Mouse (Mus musculus) layer of hippocampus, adult 2 months (tissue): Measurements from ENCODE around the gene Sh3bgrl2. TPM values are rescaled to one million over a fixed set of nuclear protein-coding genes. Genes with fewer than 3 reads are reported as not detected.

Source experiments
- DNase-seq, 2 experiments: peaks; one replicate each; pipeline ENCODE4 v3.0.0; 2022; ENCODE audit warnings: low spot score in 2 of 2
- H3K27ac ChIP-seq: fragments of 200-600 bp; 2 replicates; pipeline ENCODE4 v1.8.1; 2022
- H3K4me3 ChIP-seq: fragments of 200-600 bp; 2 replicates; pipeline ENCODE4 v1.8.1; 2022; ENCODE audit warnings: mild to moderate bottlenecking
- CTCF ChIP-seq: fragments of 200-600 bp; conservative IDR thresholded peaks from 2 replicates; pipeline ENCODE4 v1.8.1; 2022; ENCODE audit warnings: antibody characterized with exemption, mild to moderate bottlenecking, moderate library complexity
- total RNA-seq, 2 experiments: library from RNA; stranded (reverse); gene quantifications; 2 replicates each; pipeline ENCODE4 v1.2.3; 2021

Sh3bgrl2 gene
- total RNA-seq, 2 experiments from 2014 or later, result 26.1 to 28.7 TPM

DNA sequence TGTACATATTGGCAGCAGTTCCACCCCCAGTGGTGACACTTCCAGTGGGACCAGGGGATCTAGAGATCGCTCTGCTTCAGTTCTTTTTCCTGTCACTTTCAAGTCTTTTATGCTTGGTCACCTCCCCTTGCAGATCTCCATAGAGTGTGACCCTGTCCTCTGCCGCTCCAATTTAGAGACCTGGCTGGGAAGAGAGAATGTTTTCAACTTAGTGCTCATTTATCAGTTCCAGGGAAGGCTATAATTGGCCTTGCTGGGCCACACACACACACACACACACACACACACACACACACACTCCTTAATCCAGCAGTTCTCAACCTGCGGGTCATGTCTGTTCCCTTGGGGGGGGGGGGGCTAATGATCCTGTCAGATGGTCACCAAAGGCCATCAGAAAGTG lies 86.6 kb downstream of the Sh3bgrl2 start:
- no peak for TF ChIP-seq CTCF
- no peak overlapping the region for H3K4me3 ChIP-seq
- H3K27ac ChIP-seq, result no peak overlapping the region
- DNase-seq, result no peak

- Histone ChIP-seq H3K27ac (no peak overlapping the region), H3K4me3 (no peak overlapping the region)
- DNase-seq, result no peak
- no peak for TF ChIP-seq CTCF
These were observed 87.9 kb downstream of the Sh3bgrl2 start for GRCm38 (mm10) chr9:83635997-83636396.

DNA sequence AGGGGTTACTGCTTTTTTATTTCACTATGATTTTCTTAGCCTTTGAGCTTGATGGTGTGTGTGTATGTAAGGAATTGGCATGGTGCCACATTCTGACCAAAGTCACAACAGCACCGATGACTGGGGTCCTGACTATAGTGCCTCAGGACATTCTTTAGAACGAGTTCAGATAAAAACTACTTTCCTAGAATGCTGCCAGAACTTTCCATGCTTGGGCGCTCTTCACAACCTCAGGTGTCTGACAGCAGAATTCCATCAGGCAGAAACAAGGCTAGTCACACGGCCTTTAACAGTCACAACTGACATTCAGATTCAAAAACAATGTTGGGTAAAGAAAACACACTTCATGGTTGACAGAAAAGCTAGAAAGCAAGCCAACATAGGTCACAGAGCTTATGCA lies 95.0 kb downstream of the Sh3bgrl2 start:
- H3K4me3 ChIP-seq, result no peak overlapping the region
- TF ChIP-seq CTCF, result no peak
- no peak overlapping the region for H3K27ac ChIP-seq
- DNase-seq, result no peak

GRCm38 (mm10) chr9:83643833-83644232 lies 95.7 kb downstream of the Sh3bgrl2 start:
- no peak overlapping the region for H3K27ac ChIP-seq
- TF ChIP-seq CTCF, result no peak

DNA sequence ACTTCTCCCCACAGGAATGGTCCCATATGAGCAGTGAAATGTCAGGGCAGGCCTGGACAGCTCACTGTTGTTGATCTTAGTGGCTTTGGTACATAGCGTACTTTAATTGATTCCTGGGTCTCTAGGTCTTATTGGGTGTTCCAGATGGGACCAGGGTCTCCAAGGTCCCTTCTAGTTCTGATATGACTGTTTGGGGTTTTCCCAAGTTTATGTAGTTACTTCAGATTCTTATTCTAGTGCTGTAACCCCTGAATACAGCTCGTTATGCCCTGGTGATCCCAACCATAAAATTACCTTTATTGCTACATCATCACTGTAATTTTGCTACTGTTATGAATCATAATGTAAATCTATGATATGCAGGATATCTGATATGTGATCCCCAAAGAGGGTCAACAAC lies 98.1 kb downstream of the Sh3bgrl2 start:
- no peak overlapping the region for H3K27ac ChIP-seq
- no peak for TF ChIP-seq CTCF
- H3K4me3 ChIP-seq, result no peak overlapping the region
- DNase-seq, result no peak

More at GRCm38 (mm10) chr9:83643833-83644232, 95.7 kb downstream of the Sh3bgrl2 start:
- DNase-seq, result no peak
- no peak overlapping the region for H3K4me3 ChIP-seq

- Histone ChIP-seq H3K27ac (no peak overlapping the region), H3K4me3 (no peak overlapping the region)
- peak in 1 of 2 experiments; percentile 16 for DNase-seq
- no peak for TF ChIP-seq CTCF
These were observed 98.6 kb downstream of the Sh3bgrl2 start for GRCm38 (mm10) chr9:83646691-83647090.

DNA sequence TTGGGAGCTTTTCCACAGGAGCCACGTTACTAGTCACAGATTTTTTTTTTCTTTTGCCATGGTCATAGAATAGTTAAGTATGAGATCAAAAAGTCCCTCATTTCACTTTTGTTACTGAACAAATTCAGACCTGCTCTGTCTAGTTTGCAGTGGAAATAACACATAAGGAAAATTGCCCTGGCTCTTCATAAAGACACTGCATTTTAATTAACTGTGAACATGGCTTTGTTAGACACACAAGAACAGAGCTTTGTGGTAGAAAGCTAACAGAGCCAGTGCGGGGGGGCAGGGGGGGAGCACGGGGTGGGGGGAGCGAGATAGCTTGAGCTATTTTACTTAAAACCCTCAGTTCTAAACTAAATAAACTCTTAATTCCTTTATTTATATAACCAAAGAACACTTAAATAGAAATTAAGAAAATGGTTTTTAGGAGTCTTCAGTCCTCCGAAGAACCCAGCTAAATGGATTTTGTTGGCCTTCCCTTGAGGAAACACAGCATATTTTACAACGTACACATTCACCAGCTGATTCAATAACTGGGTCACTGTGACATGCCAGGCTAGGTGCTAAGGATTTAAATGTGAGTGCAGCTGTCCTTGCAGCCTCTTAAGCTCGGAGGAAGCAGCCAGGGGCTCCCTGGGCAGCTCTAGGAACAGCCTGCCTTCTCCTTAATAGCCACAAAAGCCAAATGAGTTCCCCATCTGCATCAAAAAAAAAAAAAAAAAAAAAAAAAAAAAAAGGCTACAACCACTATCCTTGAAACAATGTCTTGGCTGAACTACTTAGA lies 100.0 kb downstream of the Sh3bgrl2 start:
- no peak overlapping the region for H3K4me3 ChIP-seq
- no peak for DNase-seq
- TF ChIP-seq CTCF, result no peak
- H3K27ac ChIP-seq, result no peak overlapping the region

GRCm38 (mm10) chr9:83648733-83649132 lies 100.6 kb downstream of the Sh3bgrl2 start:
- H3K4me3 ChIP-seq, result no peak overlapping the region
- no peak for DNase-seq
- TF ChIP-seq CTCF, result no peak
- no peak overlapping the region for H3K27ac ChIP-seq

DNA sequence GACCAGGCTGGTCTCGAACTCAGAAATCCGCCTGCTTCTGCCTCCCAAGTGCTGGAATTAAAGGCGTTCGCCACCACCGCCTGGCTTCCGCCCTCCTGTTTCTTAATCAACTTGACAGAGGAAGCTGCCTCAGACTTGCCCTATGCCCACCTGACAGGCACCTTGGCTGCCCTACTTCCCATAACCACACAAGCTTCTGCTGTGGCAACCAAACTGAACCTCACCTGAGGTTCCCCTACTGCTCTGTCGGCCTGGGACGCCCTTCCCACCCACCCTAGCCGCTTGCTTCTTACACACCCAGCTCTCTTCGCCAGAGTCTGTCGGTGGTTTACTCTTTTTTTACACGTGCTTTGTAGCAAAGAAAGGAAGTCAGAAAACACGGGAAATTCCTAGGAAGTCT lies 103.9 kb downstream of the Sh3bgrl2 start:
- no peak for DNase-seq
- TF ChIP-seq CTCF, result no peak
- H3K4me3 ChIP-seq, result no peak overlapping the region

DNA sequence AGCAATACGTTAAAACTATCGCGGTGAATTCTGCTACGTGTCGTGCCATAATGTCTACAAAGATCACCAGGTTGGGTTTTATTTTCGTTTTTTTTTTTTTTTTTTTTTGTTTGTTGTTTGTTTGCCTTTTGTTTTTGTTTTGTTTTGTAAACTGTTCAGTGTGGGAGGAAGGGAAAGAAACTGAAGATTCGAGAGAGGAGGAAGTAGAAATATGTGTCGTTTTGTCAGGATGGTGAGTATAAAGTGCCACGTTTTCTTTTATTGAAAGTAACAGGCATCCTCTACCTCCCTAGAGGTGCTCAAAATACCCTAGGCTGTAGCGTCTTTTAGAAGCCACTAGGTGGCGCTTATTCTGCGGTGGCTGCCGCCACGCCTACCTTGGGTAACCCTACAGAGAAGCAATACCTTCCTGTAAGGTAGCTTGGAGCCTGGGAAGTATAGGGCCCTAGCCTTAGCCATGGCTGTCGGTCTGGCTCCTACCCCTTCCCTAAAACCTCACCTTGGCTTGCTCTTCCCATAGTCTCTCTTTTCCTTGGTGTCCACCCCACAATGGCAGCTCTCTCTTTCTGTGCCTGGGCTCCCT lies 104.6 kb downstream of the Sh3bgrl2 start:
- no peak for DNase-seq
- Histone ChIP-seq H3K27ac (no peak overlapping the region), H3K4me3 (no peak overlapping the region)
- peak; percentile 79 for TF ChIP-seq CTCF

More for the DNA sequence above, 103.9 kb downstream of the Sh3bgrl2 start:
- H3K27ac ChIP-seq, result no peak overlapping the region

GRCm38 (mm10) chr9:83654601-83655000 lies 106.5 kb downstream of the Sh3bgrl2 start:
- Histone ChIP-seq H3K27ac (no peak overlapping the region), H3K4me3 (no peak overlapping the region)
- no peak for TF ChIP-seq CTCF
- no peak for DNase-seq

DNA sequence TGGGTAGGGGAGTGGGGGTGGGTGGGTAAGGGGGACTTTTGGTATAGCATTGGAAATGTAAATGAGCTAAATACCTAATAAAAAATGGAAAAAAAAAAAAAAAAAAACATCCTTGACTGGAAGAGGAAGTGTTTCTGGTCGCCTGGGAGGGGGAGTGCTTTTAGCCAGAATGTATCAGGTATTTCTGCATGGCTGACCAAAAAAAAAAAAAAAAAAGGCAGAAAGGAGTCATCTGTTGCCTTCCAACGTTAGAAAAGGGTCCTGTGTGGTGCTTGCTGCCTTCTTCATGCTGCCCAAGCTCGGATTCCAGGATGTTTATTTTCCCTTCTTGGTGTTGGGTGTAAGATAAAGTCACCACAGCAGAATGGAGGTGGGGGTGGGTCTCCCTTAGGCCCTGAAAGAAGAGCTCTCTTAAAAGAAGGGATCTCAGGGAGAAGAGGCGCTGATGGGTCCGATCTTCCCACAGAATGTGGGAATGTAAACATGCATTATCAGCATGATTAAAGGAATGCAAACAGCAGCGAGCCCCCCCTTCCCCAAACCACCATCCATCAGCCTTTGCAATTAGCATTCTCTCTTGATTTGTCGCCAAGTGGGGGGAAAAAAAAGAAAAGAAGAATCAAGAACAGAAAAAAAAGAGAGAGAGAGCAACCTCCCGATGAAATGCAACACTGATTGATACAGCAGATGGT lies 109.0 kb downstream of the Sh3bgrl2 start:
- Histone ChIP-seq H3K27ac (no peak overlapping the region), H3K4me3 (no peak overlapping the region)
- no peak for TF ChIP-seq CTCF

DNA sequence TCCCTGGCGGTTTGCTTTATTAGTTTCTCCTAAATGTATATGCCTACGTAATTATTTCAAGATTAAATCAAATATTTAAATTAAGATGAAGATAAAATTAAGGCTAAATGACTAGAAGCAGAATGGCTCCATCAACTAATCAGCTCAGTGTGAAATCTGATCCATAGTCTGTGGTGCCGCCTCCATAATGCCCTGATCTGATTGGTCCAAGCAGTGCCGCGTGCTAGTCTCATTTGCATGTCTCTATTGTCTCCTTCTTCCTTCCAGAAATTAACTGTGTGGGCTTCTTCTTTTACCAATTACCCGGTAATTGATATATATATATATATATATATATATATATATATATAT lies 109.5 kb downstream of the Sh3bgrl2 start:
- no peak for TF ChIP-seq CTCF
- Histone ChIP-seq H3K27ac (no peak overlapping the region), H3K4me3 (no peak overlapping the region)
- no peak for DNase-seq

More for the DNA sequence above, 109.0 kb downstream of the Sh3bgrl2 start:
- no peak for DNase-seq
